Mouse (Mus musculus) heart, embryonic 13.5 days (tissue): Measurements from ENCODE around the gene Olfr1141. TPM values are rescaled to one million over a fixed set of nuclear protein-coding genes. Genes with fewer than 3 reads are reported as not detected.

Experiments
- ATAC-seq: fragments of 200-750 bp; cut with Nextera tagmentation; 2 replicates; pipeline ENCODE4 v1.8.0; 2017; ENCODE audit warnings: moderate TSS enrichment; ENCODE audit not compliant: insufficient number of reproducible peaks, low FRiP score, low TSS enrichment; ENCODE audit errors: extremely low read depth
- H3K27ac ChIP-seq: fragments of 300-500 bp; sonication (generic); replicated peaks from 2 replicates; pipeline ENCODE4 v1.5.1; 2015; ENCODE audit warnings: moderate library complexity, mild to moderate bottlenecking, inconsistent platforms
- H3K27me3 ChIP-seq: fragments of 300-500 bp; sonication (generic); replicated peaks from 2 replicates; pipeline ENCODE4 v1.6.1; 2015; ENCODE audit warnings: mild to moderate bottlenecking, inconsistent platforms
- H3K36me3 ChIP-seq: fragments of 300-500 bp; sonication (generic); 2 replicates; pipeline ENCODE4 v1.6.1; 2015; ENCODE audit warnings: mild to moderate bottlenecking, inconsistent platforms
- H3K4me1 ChIP-seq: fragments of 300-500 bp; sonication (generic); 2 replicates; pipeline ENCODE4 v1.6.1; 2015; ENCODE audit warnings: inconsistent platforms
- H3K4me2 ChIP-seq: fragments of 300-500 bp; sonication (generic); 2 replicates; pipeline ENCODE4 v1.6.1; 2015; ENCODE audit warnings: inconsistent platforms, mild to moderate bottlenecking, moderate library complexity
- H3K4me3 ChIP-seq: fragments of 300-500 bp; sonication (generic); 2 replicates; pipeline ENCODE4 v1.5.1; 2015; ENCODE audit warnings: moderate library complexity, mild to moderate bottlenecking, inconsistent platforms
- H3K9ac ChIP-seq: fragments of 300-500 bp; sonication (generic); 2 replicates; pipeline ENCODE4 v1.6.1; 2015; ENCODE audit warnings: inconsistent platforms, mild to moderate bottlenecking, moderate library complexity
- H3K9me3 ChIP-seq: fragments of 300-500 bp; sonication (generic); 2 replicates; pipeline ENCODE4 v1.6.1; 2016; ENCODE audit warnings: inconsistent platforms
- whole genome bisulfite sequencing: fragments of 180-500 bp; shearing (Covaris S2); methylation state at CpG from one replicate; pipeline ENCODE4 v1.1.7; 2015; ENCODE audit warnings: mixed read lengths; 5-methylcytosine and 5-hydroxymethylcytosine counted together
- polyA plus RNA-seq: library from polyadenylated mRNA; unstranded; fragments of >200 nt; fragmentation: Nextera tagmentation; extraction: Ambion mirVana; gene quantifications from 2 replicates; pipeline ENCODE4 v1.2.1, GENCODE M21; 2015

Olfr1141 gene
- polyA plus RNA-seq = not detected in 2 replicates

GRCm38 (mm10) chr2:87753891-87754290 is at the start of gene Olfr1141:
Gene Olfr1141, minus strand, starts transcription at chr2:87753991.
- H3K36me3 ChIP-seq = no peaks in the 10 kb centered on the region
- WGBS = 71% methylated on average over 1 of the region's 1 CpGs
- no peaks in the 10 kb centered on the region for H3K27me3 ChIP-seq
- H3K4me1 ChIP-seq = no peaks in the 10 kb centered on the region
- no peak for ATAC-seq
- no peak within 1 kb of the TSS for H3K9ac ChIP-seq
- no peak within 1 kb of the TSS for H3K27ac ChIP-seq
- no peak within 1 kb of the TSS for H3K4me3 ChIP-seq
- H3K9me3 ChIP-seq = no peaks in the 10 kb centered on the region
- H3K4me2 ChIP-seq = no peak within 1 kb of the TSS

GRCm38 (mm10) chr2:87800292-87800691 is 46.5 kb upstream of the Olfr1141 start, which contains the start of gene Olfr1143:
Gene Olfr1143, plus strand, starts transcription at chr2:87800592.
- Histone ChIP-seq H3K27me3 (no peaks in the 10 kb centered on the region), H3K4me3 (no peak within 1 kb of the TSS), H3K9ac (no peak within 1 kb of the TSS), H3K4me2 (no peak within 1 kb of the TSS), H3K9me3 (no peaks in the 10 kb centered on the region), H3K36me3 (no peaks in the 10 kb centered on the region), H3K4me1 (no peaks in the 10 kb centered on the region), H3K27ac (no peak within 1 kb of the TSS)
- no peak for ATAC-seq

- Histone ChIP-seq H3K4me2 (no peak within 1 kb of the TSS), H3K9me3 (no peaks in the 10 kb centered on the region), H3K4me1 (no peaks in the 10 kb centered on the region), H3K9ac (no peak within 1 kb of the TSS), H3K27ac (no peak within 1 kb of the TSS), H3K27me3 (no peaks in the 10 kb centered on the region), H3K36me3 (no peaks in the 10 kb centered on the region), H3K4me3 (no peak within 1 kb of the TSS)
- no peak for ATAC-seq
- WGBS = 66% methylated on average over 4 of the region's 4 CpGs
Measured at GRCm38 (mm10) chr2:87779183-87779582, 25.4 kb upstream of the Olfr1141 start, which contains the start of gene Olfr152. Gene Olfr152, plus strand, starts transcription at chr2:87779483.

GRCm38 (mm10) chr2:87776143-87776542 is 22.4 kb upstream of the Olfr1141 start:
- H3K9ac ChIP-seq = no peak overlapping the region
- ATAC-seq = no peak
- no peaks in the 10 kb centered on the region for H3K9me3 ChIP-seq
- no peak overlapping the region for H3K4me3 ChIP-seq
- 36% methylated on average over 1 of the region's 1 CpGs for WGBS
- H3K4me1 ChIP-seq = no peaks in the 10 kb centered on the region
- H3K27me3 ChIP-seq = no peaks in the 10 kb centered on the region
- no peaks in the 10 kb centered on the region for H3K36me3 ChIP-seq
- H3K27ac ChIP-seq = no peak overlapping the region
- H3K4me2 ChIP-seq = no peak overlapping the region

GRCm38 (mm10) chr2:87743452-87743851 is 10.3 kb downstream of the Olfr1141 start, which contains the start of gene Olfr1140:
Gene Olfr1140, plus strand, starts transcription at chr2:87743752.
- Histone ChIP-seq H3K27me3 (no peaks in the 10 kb centered on the region), H3K9me3 (no peaks in the 10 kb centered on the region), H3K9ac (no peak within 1 kb of the TSS), H3K27ac (no peak within 1 kb of the TSS), H3K4me3 (no peak within 1 kb of the TSS), H3K36me3 (no peaks in the 10 kb centered on the region), H3K4me2 (no peak within 1 kb of the TSS), H3K4me1 (no peaks in the 10 kb centered on the region)
- 66% methylated on average over 3 of the region's 3 CpGs for WGBS
- ATAC-seq = no peak

- Histone ChIP-seq H3K27me3 (no peaks in the 10 kb centered on the region), H3K36me3 (no peaks in the 10 kb centered on the region), H3K9ac (no peak within 1 kb of the TSS), H3K4me3 (no peak within 1 kb of the TSS), H3K4me1 (no peaks in the 10 kb centered on the region), H3K9me3 (no peaks in the 10 kb centered on the region), H3K27ac (no peak within 1 kb of the TSS), H3K4me2 (no peak within 1 kb of the TSS)
- WGBS = 67% methylated on average over 1 of the region's 1 CpGs
- no peak for ATAC-seq
Measured at GRCm38 (mm10) chr2:87739878-87740277, 13.9 kb downstream of the Olfr1141 start, which contains the start of gene Olfr1138. Gene Olfr1138, minus strand, starts transcription at chr2:87739978.

GRCm38 (mm10) chr2:87713079-87713478 is 40.7 kb downstream of the Olfr1141 start, which contains the start of gene Olfr1137:
Gene Olfr1137, minus strand, starts transcription at chr2:87713179.
- no peaks in the 10 kb centered on the region for H3K27me3 ChIP-seq
- H3K9ac ChIP-seq = no peak within 1 kb of the TSS
- H3K27ac ChIP-seq = no peak within 1 kb of the TSS
- H3K36me3 ChIP-seq = no peaks in the 10 kb centered on the region
- no peak for ATAC-seq
- H3K9me3 ChIP-seq = 0 out of 2 replicates have a peak, but pooled peaks cover 3% of the 10 kb centered on the region
- no peaks in the 10 kb centered on the region for H3K4me1 ChIP-seq
- H3K4me3 ChIP-seq = no peak within 1 kb of the TSS
- no peak within 1 kb of the TSS for H3K4me2 ChIP-seq

Other genes with a start within 250 kb of the Olfr1141 start
- gene Pramel6, start 247.4 kb downstream of the Olfr1141 start, polyA plus RNA-seq = not detected in 2 replicates
- not detected in 2 replicates for gene Olfr153, start 222.2 kb downstream of the Olfr1141 start, polyA plus RNA-seq
- gene Olfr1128, start 208.4 kb downstream of the Olfr1141 start, polyA plus RNA-seq = not detected in 2 replicates
- not detected in 2 replicates for gene Olfr1129, start 180.1 kb downstream of the Olfr1141 start, polyA plus RNA-seq
- gene Olfr1130, start 147.8 kb downstream of the Olfr1141 start, polyA plus RNA-seq = not detected in 2 replicates
- not detected in 2 replicates for gene Olfr1131, start 126.9 kb downstream of the Olfr1141 start, polyA plus RNA-seq
- not detected in 2 replicates for gene Olfr1132, start 116.5 kb downstream of the Olfr1141 start, polyA plus RNA-seq
- not detected in 2 replicates for gene Olfr1133, start 106.6 kb downstream of the Olfr1141 start, polyA plus RNA-seq
- not detected in 2 replicates for gene Olfr1134, start 95.5 kb downstream of the Olfr1141 start, polyA plus RNA-seq
- gene Olfr1135, start 80.3 kb downstream of the Olfr1141 start, polyA plus RNA-seq = not detected in 2 replicates
- not detected in 2 replicates for gene Olfr1136, start 60.0 kb downstream of the Olfr1141 start, polyA plus RNA-seq
- not detected in 2 replicates for gene Olfr1137, start 40.8 kb downstream of the Olfr1141 start, polyA plus RNA-seq
- not detected in 2 replicates for gene Olfr1138, start 14.0 kb downstream of the Olfr1141 start, polyA plus RNA-seq
- not detected in 2 replicates for gene Olfr1140, start 10.2 kb downstream of the Olfr1141 start, polyA plus RNA-seq
- not detected in 2 replicates for gene Olfr152, start 25.5 kb upstream of the Olfr1141 start, polyA plus RNA-seq
- gene Olfr1143, start 46.6 kb upstream of the Olfr1141 start, polyA plus RNA-seq = not detected in 2 replicates
- gene Olfr1145, start 55.8 kb upstream of the Olfr1141 start, polyA plus RNA-seq = not detected in 2 replicates
- gene Olfr1148, start 76.5 kb upstream of the Olfr1141 start, polyA plus RNA-seq = not detected in 2 replicates
- gene Olfr1150-ps1, start 90.0 kb upstream of the Olfr1141 start, polyA plus RNA-seq = not detected in 2 replicates
- not detected in 2 replicates for gene Olfr1151, start 101.9 kb upstream of the Olfr1141 start, polyA plus RNA-seq
- not detected in 2 replicates for gene Olfr1152, start 112.5 kb upstream of the Olfr1141 start, polyA plus RNA-seq
- not detected in 2 replicates for gene Olfr1153, start 141.0 kb upstream of the Olfr1141 start, polyA plus RNA-seq
- gene Olfr1154, start 151.2 kb upstream of the Olfr1141 start, polyA plus RNA-seq = not detected in 2 replicates
- not detected in 2 replicates for gene Olfr1155, start 191.1 kb upstream of the Olfr1141 start, polyA plus RNA-seq
- gene Olfr1156, start 199.1 kb upstream of the Olfr1141 start, polyA plus RNA-seq = not detected in 2 replicates
- gene Olfr1157, start 214.3 kb upstream of the Olfr1141 start, polyA plus RNA-seq = not detected in 2 replicates
- gene Olfr74, start 220.7 kb upstream of the Olfr1141 start, polyA plus RNA-seq = not detected in 2 replicates
- gene Olfr1158, start 236.1 kb upstream of the Olfr1141 start, polyA plus RNA-seq = not detected in 2 replicates